Mouse (Mus musculus) forebrain, postnatal 0 days (tissue): ENCODE data around the gene Dnajc15. TPM values are rescaled to one million over a fixed set of nuclear protein-coding genes. Genes with fewer than 3 reads are reported as not detected.
"Not testable (repeated sequence)": the region's sequence is repeated elsewhere in the genome, so short reads cannot be mapped to it uniquely, and the experiment has no call there.

Experiments used
- ATAC-seq: fragments of 200-750 bp; cut with Nextera tagmentation; 2 replicates; pipeline ENCODE4 v1.8.0; 2017; ENCODE audit warnings: mild to moderate bottlenecking, moderate library complexity
- DNase-seq: peaks from one replicate; pipeline ENCODE4 v3.0.0-alpha.2; 2015
- H3K27ac ChIP-seq: fragments of 300-500 bp; sonication (generic); 2 replicates; pipeline ENCODE4 v1.5.1; 2014; ENCODE audit warnings: low read depth, mild to moderate bottlenecking, antibody characterized with exemption, low read length, moderate library complexity, mixed read lengths
- H3K27me3 ChIP-seq: fragments of 300-500 bp; sonication (generic); 2 replicates; pipeline ENCODE4 v1.6.1; 2014; ENCODE audit warnings: mild to moderate bottlenecking, low read length, mixed read lengths; ENCODE audit not compliant: insufficient read depth
- H3K36me3 ChIP-seq: fragments of 300-500 bp; sonication (generic); 2 replicates; pipeline ENCODE4 v1.6.1; 2014; ENCODE audit warnings: mild to moderate bottlenecking, moderate library complexity; ENCODE audit not compliant: insufficient read depth
- H3K4me1 ChIP-seq: fragments of 300-500 bp; sonication (generic); 2 replicates; pipeline ENCODE4 v1.6.1; 2014; ENCODE audit warnings: antibody characterized with exemption; ENCODE audit not compliant: insufficient read depth
- H3K4me2 ChIP-seq: fragments of 300-500 bp; sonication (generic); 2 replicates; pipeline ENCODE4 v1.6.1; 2014; ENCODE audit warnings: low read depth, mild to moderate bottlenecking, moderate library complexity
- H3K4me3 ChIP-seq: fragments of 300-500 bp; sonication (generic); 2 replicates; pipeline ENCODE4 v1.5.1; 2014; ENCODE audit warnings: low read depth, low read length, mixed read lengths
- H3K9ac ChIP-seq: fragments of 300-500 bp; sonication (generic); 2 replicates; pipeline ENCODE4 v1.6.1; 2014; ENCODE audit warnings: mild to moderate bottlenecking
- H3K9me3 ChIP-seq: fragments of 300-500 bp; sonication (generic); 2 replicates; pipeline ENCODE4 v1.6.1; 2016; ENCODE audit warnings: low read length
- CTCF ChIP-seq: sonication (generic); IDR thresholded peaks from 2 replicates; pipeline ENCODE4 v1.5.1; 2016; ENCODE audit warnings: antibody characterized with exemption, control low read depth, low read depth
- WGBS: fragments of 180-500 bp; shearing (Covaris S2); extraction: QIAGEN DNeasy Blood & Tissue Kit; methylation state at CpG from one replicate; pipeline ENCODE4 v1.1.7; 2014; 5-methylcytosine and 5-hydroxymethylcytosine counted together
- polyA plus RNA-seq: library from polyadenylated mRNA; unstranded; fragments of >200 nt; fragmentation: Nextera tagmentation; extraction: Ambion mirVana; gene quantifications from 2 replicates; pipeline ENCODE4 v1.2.1, GENCODE M21; 2015
- total RNA-seq: library from RNA; depleted of rRNA; stranded (reverse); fragments of >200 nt; gene quantifications from 2 replicates; pipeline ENCODE4 v1.2.3, GENCODE M21; 2014

Gene Dnajc15
- total and polyA plus RNA-seq, 2 experiments from 2014 or later = 12.4 to 77.7 TPM

- no peak for TF ChIP-seq CTCF
- Histone ChIP-seq H3K27ac (no peak overlapping the region), H3K4me3 (no peak overlapping the region), H3K9me3 (no peaks in the 10 kb centered on the region), H3K27me3 (no peaks in the 10 kb centered on the region), H3K4me1 (no peaks in the 10 kb centered on the region), H3K36me3 (no peaks in the 10 kb centered on the region), H3K4me2 (no peak overlapping the region), H3K9ac (no peak overlapping the region)
- no peak for DNase-seq
- 69% methylated on average over 1 of the region's 1 CpGs for WGBS
- no peak for ATAC-seq
These were observed 7.1 kb upstream of the Dnajc15 start for GRCm38 (mm10) chr14:77881998-77882397.

- not testable (repeated sequence) for H3K27me3 ChIP-seq, H3K9ac ChIP-seq, H3K36me3 ChIP-seq, H3K9me3 ChIP-seq, H3K4me1 ChIP-seq, ATAC-seq, H3K4me2 ChIP-seq, DNase-seq, H3K27ac ChIP-seq, H3K4me3 ChIP-seq
- whole genome bisulfite sequencing = 80% methylated on average over 2 of the region's 2 CpGs
These were observed 3.0 kb upstream of the Dnajc15 start for GRCm38 (mm10) chr14:77877876-77878275.

- no peak overlapping the region for H3K4me2 ChIP-seq
- DNase-seq = no peak
- H3K27me3 ChIP-seq = no peaks in the 10 kb centered on the region
- H3K9ac ChIP-seq = no peak overlapping the region
- ATAC-seq = no peak; the same call in 1 of the 2 replicates
- no peak overlapping the region for H3K4me3 ChIP-seq
- no peaks in the 10 kb centered on the region for H3K36me3 ChIP-seq
- WGBS = 30% methylated on average over 1 of the region's 1 CpGs
- no peaks in the 10 kb centered on the region for H3K9me3 ChIP-seq
- H3K27ac ChIP-seq = no peak overlapping the region
- no peaks in the 10 kb centered on the region for H3K4me1 ChIP-seq
- TF ChIP-seq CTCF = no peak
These were observed 1.3 kb upstream of the Dnajc15 start for GRCm38 (mm10) chr14:77876199-77876598.

GRCm38 (mm10) chr14:77871380-77871975 is 3.4 kb downstream of the Dnajc15 start:
- TF ChIP-seq CTCF = no peak
- no peak overlapping the region for H3K9ac ChIP-seq
- H3K9me3 ChIP-seq = no peaks in the 10 kb centered on the region
- H3K4me3 ChIP-seq = no peak overlapping the region
- DNase-seq (no peak), ATAC-seq (no peak)
- 0 out of 2 replicates have a peak, but pooled peaks cover 3% of the 10 kb centered on the region for H3K36me3 ChIP-seq
- no peaks in the 10 kb centered on the region for H3K4me1 ChIP-seq
- H3K27me3 ChIP-seq = no peaks in the 10 kb centered on the region
- 96% methylated on average over 6 of the region's 6 CpGs for WGBS
- H3K4me2 ChIP-seq = no peak overlapping the region
- H3K27ac ChIP-seq = no peak overlapping the region

GRCm38 (mm10) chr14:77870926-77871325 is 4.0 kb downstream of the Dnajc15 start:
- 0 out of 2 replicates have a peak, but pooled peaks cover 3% of the 10 kb centered on the region for H3K36me3 ChIP-seq
- TF ChIP-seq CTCF = no peak
- no peaks in the 10 kb centered on the region for H3K9me3 ChIP-seq
- DNase-seq (no peak), ATAC-seq (no peak)
- no peak overlapping the region for H3K4me3 ChIP-seq
- WGBS = 96% methylated on average over 3 of the region's 3 CpGs
- no peak overlapping the region for H3K27ac ChIP-seq
- no peaks in the 10 kb centered on the region for H3K27me3 ChIP-seq
- H3K9ac ChIP-seq = no peak overlapping the region
- no peak overlapping the region for H3K4me2 ChIP-seq
- H3K4me1 ChIP-seq = no peaks in the 10 kb centered on the region

- TF ChIP-seq CTCF = no peak
- Histone ChIP-seq H3K27ac (no peak overlapping the region), H3K4me3 (no peak overlapping the region), H3K9me3 (no peaks in the 10 kb centered on the region), H3K4me2 (no peak overlapping the region), H3K27me3 (no peaks in the 10 kb centered on the region), H3K4me1 (0 out of 2 replicates have a peak, but pooled peaks cover 2% of the 10 kb centered on the region), H3K9ac (no peak overlapping the region), H3K36me3 (0 out of 2 replicates have a peak, but pooled peaks cover 3% of the 10 kb centered on the region)
- WGBS = 80% methylated on average over 5 of the region's 5 CpGs
- DNase-seq (no peak), ATAC-seq (no peak)
These were observed 7.3 kb downstream of the Dnajc15 start for GRCm38 (mm10) chr14:77867601-77868000.

GRCm38 (mm10) chr14:77864510-77864909 is 10.4 kb downstream of the Dnajc15 start:
- Histone ChIP-seq H3K27me3 (no peaks in the 10 kb centered on the region), H3K4me2 (no peak overlapping the region), H3K4me3 (no peak overlapping the region), H3K9ac (no peak overlapping the region), H3K9me3 (no peaks in the 10 kb centered on the region), H3K27ac (no peak overlapping the region), H3K4me1 (0 out of 2 replicates have a peak, but pooled peaks cover 2% of the 10 kb centered on the region), H3K36me3 (no peaks in the 10 kb centered on the region)
- WGBS = 83% methylated on average over 6 of the region's 6 CpGs
- ATAC-seq = no peak
- DNase-seq = no peak
- TF ChIP-seq CTCF = no peak
